Comparison of ENCODE assay signal across 1 mouse cellular context in the genomic region with DNA sequence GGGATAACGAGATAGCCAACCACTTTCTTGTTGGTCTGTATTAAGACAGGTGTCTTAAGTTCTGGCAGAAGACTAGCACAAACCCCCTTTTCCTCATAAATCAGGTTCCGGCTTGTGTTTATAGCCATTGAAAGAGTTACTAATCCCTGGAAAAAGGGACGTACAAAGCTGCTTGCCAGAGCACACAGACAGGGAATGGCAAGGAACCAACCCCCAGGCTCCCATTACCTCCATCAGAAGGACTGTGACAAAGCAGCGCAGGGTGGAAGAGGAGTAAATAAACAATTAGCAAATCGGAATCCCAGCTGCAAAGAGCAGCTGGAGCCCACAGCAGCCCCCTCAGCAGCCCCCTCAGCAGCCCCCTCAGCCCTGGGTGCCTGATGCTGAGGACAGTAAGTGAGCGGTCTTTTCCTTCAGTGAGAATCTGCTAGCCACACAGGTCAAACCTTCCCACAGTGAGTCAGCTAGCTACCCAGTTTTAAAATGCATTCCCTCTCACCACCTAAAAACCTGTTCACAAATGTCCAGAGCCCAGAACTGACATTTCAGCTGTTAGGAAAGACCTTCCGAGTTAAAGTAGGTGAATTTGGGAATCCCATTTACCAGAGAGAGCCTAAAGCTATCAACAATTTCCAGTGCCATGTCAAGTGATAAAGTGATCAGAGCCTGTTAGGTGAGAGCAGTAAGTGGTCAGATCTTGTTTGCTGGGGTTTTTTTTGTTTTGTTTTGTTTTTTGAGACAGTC.
TF ChIP-seq lines count a peak whose summit lies in the region.

No protein-coding gene starts in this region.

TF ChIP-seq in CH12.LX, 34 proteins besides CTCF, POLR2A, EP300 and RAD21 (continued from another document):
- TF ChIP-seq MYC (IDR thresholded peaks at IDR 0.05; ENCODE audit: low read depth, low read length) (no peak), USF1 (IDR thresholded peaks at IDR 0.05; ENCODE audit: low read depth, low read length) (no peak), SIN3A (IDR thresholded peaks at IDR 0.05; ENCODE audit: low read length) (no peak), MEF2A (IDR thresholded peaks at IDR 0.05; ENCODE audit: borderline replicate concordance, low read depth, low read length) (no peak), MAFK (IDR thresholded peaks at IDR 0.05; ENCODE audit: insufficient replicate concordance, low read length) (no peak)
